Mouse (Mus musculus) CH12F3 (cell line): Measurements from ENCODE around the gene Gcn1l1.

Experiments used
- in situ Hi-C: fragments of 300-500 bp; cut with MboI; formaldehyde crosslinking; loops from 2 replicates; pipeline ENCODE4 v1.14.3; 2020; ENCODE audit warnings: low sequenced_read_pairs

The Gcn1l1 gene

GRCm38 (mm10) chr5:115534290-115534731 is 30.7 kb upstream of the Gcn1l1 start:
- in situ Hi-C loops, result no loop called here

- in situ Hi-C loops, result no loop called here
These were observed 30.2 kb upstream of the Gcn1l1 start for GRCm38 (mm10) chr5:115534856-115535255.

GRCm38 (mm10) chr5:115535635-115536034 is 29.4 kb upstream of the Gcn1l1 start:
- in situ Hi-C loops, result no loop called here

GRCm38 (mm10) chr5:115538017-115538692 is 26.9 kb upstream of the Gcn1l1 start:
- in situ Hi-C loops, result no loop called here

- in situ Hi-C loops, result no loop called here
These were observed 26.4 kb upstream of the Gcn1l1 start for GRCm38 (mm10) chr5:115538693-115539043.

- in situ Hi-C loops, result loop anchor here (5.0 kb wide), 1 partner anchor 41 kb away; no protein-coding TSS in a partner anchor
These were observed 22.2 kb upstream of the Gcn1l1 start for GRCm38 (mm10) chr5:115542635-115543384.

- in situ Hi-C loops, result loop anchor here (5.0 kb wide), 1 partner anchor 41 kb away; no protein-coding TSS in a partner anchor
These were observed 21.4 kb upstream of the Gcn1l1 start for GRCm38 (mm10) chr5:115543509-115544253.

- in situ Hi-C loops, result loop anchor here (5.0 kb wide), 1 partner anchor 42 kb away; no protein-coding TSS in a partner anchor
These were observed 20.3 kb upstream of the Gcn1l1 start for GRCm38 (mm10) chr5:115544655-115545185.

GRCm38 (mm10) chr5:115545636-115546035 is 19.4 kb upstream of the Gcn1l1 start:
- in situ Hi-C loops, result no loop called here

- in situ Hi-C loops, result no loop called here
These were observed 18.5 kb upstream of the Gcn1l1 start for GRCm38 (mm10) chr5:115546536-115546935.

- in situ Hi-C loops, result no loop called here
These were observed 18.0 kb upstream of the Gcn1l1 start for GRCm38 (mm10) chr5:115547014-115547413.

- in situ Hi-C loops, result no loop called here
These were observed 17.6 kb upstream of the Gcn1l1 start for GRCm38 (mm10) chr5:115547421-115547820.

GRCm38 (mm10) chr5:115548501-115549285 is 16.4 kb upstream of the Gcn1l1 start:
- in situ Hi-C loops, result no loop called here

GRCm38 (mm10) chr5:115550482-115551005 is 14.5 kb upstream of the Gcn1l1 start:
- in situ Hi-C loops, result no loop called here

- in situ Hi-C loops, result no loop called here
These were observed 13.7 kb upstream of the Gcn1l1 start for GRCm38 (mm10) chr5:115551386-115551785.

- in situ Hi-C loops, result no loop called here
These were observed 13.3 kb upstream of the Gcn1l1 start for GRCm38 (mm10) chr5:115551799-115552198.

GRCm38 (mm10) chr5:115553801-115554420 is 11.1 kb upstream of the Gcn1l1 start:
- in situ Hi-C loops, result no loop called here

GRCm38 (mm10) chr5:115554536-115555291 is 10.3 kb upstream of the Gcn1l1 start:
- in situ Hi-C loops, result no loop called here

GRCm38 (mm10) chr5:115556217-115556616 is 8.8 kb upstream of the Gcn1l1 start:
- in situ Hi-C loops, result no loop called here
